Mouse (Mus musculus): ENCODE measurements around the gene Ciao2a. TPM values are rescaled to one million over a fixed set of nuclear protein-coding genes. Genes with fewer than 3 reads are reported as not detected.

Gene Ciao2a
- total RNA-seq, 2 experiments from 2014 or later = 169 to 182 TPM

- ATAC-seq (replicated peaks; ENCODE audit: low FRiP score, low TSS enrichment, poor library complexity, severe bottlenecking) = no peak
These were observed 9.5 kb upstream of the Ciao2a start for GRCm38 (mm10) chr9:66116890-66117289.

DNA sequence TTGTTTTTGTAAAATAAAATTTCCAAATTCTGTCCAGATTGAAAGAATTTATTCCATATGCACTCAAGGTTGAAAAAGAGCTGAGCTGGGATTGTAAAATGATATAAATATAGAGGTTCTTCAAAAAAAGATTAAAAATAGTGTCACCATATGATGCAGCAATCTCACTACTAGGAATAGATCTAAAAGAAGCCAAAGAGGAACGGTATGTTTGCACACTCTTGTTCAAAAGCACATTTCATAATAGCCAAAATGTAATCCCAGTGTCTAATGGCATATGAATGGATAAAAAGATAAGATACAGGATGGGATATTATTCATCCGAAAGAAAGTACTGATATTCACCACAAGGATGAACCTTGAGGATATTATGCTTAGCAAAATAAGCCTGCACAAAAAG lies 6.9 kb upstream of the Ciao2a start:
- no peak for ATAC-seq (replicated peaks; ENCODE audit: low FRiP score, low TSS enrichment, poor library complexity, severe bottlenecking)

- peak; percentile 69 for ATAC-seq (replicated peaks; ENCODE audit: low FRiP score, low TSS enrichment, poor library complexity, severe bottlenecking)
These were observed 6.3 kb upstream of the Ciao2a start for GRCm38 (mm10) chr9:66120106-66120505.

DNA sequence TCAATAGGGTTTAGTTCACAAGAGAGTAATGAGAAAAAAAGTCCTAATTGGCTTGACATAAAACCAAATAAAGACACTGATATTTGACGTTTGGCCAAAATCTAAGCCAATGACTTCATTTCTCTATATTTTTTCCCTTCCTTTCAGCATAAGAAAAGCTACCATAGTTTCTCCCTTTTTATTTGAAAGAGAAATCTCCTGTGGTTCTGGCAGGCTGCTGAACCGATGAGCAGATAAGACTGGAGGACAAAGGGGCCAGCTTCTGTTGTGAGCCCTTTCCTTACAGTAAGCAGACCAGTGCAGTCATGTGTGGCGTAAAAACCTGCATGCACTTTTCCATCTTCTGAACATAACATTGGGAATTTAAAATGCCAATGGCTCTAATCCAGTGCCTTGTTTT lies 5.5 kb upstream of the Ciao2a start:
- ATAC-seq (replicated peaks; ENCODE audit: low FRiP score, low TSS enrichment, poor library complexity, severe bottlenecking) = no peak

DNA sequence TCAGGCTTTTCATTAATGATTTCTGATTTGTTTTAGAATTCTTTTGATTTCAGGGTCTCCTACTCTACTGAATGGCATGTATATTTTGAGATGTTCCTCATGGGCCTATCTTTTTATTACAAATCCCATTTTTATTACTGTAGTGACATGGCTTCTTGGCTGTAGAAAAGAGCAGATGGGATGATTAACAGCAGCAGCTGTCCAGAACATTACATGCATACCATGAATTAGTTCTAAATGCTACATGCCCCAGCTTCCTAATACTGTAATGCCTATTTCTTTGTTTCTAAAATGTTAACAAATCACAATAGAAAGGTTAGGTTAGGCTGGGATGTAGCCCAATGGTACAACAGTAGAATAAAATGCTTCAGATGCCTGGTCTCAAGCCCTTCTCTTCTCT lies 5.0 kb upstream of the Ciao2a start:
- no peak for ATAC-seq (replicated peaks; ENCODE audit: low FRiP score, low TSS enrichment, poor library complexity, severe bottlenecking)

- ATAC-seq (replicated peaks; ENCODE audit: low FRiP score, low TSS enrichment, poor library complexity, severe bottlenecking) = no peak
These were observed 2.8 kb upstream of the Ciao2a start for GRCm38 (mm10) chr9:66123648-66124047.

DNA sequence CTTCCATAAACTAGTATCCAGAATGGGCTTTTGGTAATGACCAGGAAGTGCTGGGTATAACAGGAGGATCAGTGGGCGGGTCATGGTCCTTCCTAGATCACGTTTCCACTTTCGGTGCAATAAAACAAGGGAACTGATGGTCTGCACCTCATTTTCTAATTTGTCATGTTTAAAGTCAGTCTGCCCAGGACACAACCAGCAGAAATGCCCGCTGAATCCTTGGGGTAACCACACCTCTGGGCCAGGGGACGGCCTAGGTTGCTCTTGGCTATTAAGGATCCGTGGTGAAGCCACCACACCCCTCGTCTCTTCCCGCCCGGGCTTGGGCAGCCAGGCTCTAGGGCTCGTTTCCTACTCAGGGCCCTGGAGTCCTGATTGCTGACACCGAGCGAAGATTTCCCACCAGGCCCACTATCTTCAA lies 2.3 kb upstream of the Ciao2a start:
- ATAC-seq (replicated peaks; ENCODE audit: low FRiP score, low TSS enrichment, poor library complexity, severe bottlenecking) = no peak

GRCm38 (mm10) chr9:66124681-66125542 lies 1.5 kb upstream of the Ciao2a start:
- ATAC-seq (replicated peaks; ENCODE audit: low FRiP score, low TSS enrichment, poor library complexity, severe bottlenecking) = peak; percentile 87

DNA sequence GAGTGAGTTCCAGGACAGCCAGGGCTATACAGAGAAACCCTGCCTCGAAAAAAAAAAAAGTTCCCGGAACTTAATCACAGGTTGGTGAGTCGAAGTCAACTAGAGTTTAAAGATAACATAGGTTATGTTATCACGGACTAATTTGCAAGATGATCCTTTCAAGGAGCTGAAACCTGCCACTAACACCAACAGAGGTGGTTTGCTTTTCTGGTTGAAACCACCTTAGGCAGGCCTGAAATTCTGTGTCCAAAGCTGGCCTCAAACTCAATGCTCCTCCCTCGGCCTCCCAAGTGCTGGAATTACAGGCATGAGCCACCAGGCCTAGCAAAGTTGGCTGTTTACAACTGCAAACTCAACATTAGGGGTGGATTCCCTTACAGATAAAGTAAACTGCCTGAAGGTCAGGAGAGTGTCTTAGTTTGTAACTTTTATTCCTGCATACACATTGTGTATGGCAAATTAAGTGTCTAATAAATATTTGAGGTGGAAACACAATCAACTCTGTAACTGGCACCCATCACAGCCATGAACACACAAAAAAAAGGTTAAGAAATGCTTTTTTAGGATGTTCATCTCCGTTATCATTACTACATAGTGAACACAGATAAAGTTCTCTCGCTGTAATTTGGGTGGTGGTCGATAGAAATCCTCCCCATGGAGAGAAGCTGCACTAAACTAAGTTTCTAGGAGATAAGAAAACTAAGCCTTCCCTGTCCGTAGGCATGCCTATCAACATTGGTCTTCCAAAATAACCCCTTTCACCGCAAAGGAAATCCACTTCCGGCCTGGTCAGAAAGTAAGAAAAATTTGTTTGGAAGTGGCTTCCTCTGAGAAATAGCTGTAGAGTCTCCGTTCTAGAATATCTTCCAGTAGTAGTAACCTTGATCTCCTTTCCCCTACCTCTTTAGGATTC lies 612 bp upstream of the Ciao2a start:
- peak; percentile 11; the same call in 1 of the 2 replicates for ATAC-seq (replicated peaks; ENCODE audit: low FRiP score, low TSS enrichment, poor library complexity, severe bottlenecking)

- no peak for ATAC-seq (replicated peaks; ENCODE audit: low FRiP score, low TSS enrichment, poor library complexity, severe bottlenecking)
These were observed 759 bp downstream of the Ciao2a start for GRCm38 (mm10) chr9:66127193-66127546.

- ATAC-seq (replicated peaks; ENCODE audit: low FRiP score, low TSS enrichment, poor library complexity, severe bottlenecking) = no peak
These were observed 1.5 kb downstream of the Ciao2a start for GRCm38 (mm10) chr9:66127884-66128283.

DNA sequence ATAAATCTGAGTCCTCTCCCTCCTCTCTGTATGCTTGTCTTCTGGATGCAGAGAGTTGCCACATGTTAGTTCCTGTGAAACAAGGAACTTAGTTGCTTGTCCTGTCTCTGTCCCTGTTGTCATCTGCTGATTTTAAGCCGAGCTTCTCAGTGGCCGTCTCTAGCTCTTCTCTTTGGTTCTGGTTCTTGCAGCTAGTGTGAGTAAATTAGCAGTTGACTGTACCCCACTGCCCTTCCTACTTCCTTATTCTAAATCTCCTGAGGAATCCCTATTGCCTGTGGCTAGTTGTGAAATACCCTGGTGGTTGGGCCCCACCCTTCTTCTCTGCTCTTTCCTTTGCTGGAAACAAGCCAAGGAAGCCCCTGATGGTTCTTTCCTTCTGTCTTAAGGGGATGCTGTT lies 5.1 kb downstream of the Ciao2a start:
- ATAC-seq (replicated peaks; ENCODE audit: low FRiP score, low TSS enrichment, poor library complexity, severe bottlenecking) = no peak

GRCm38 (mm10) chr9:66135967-66136366 lies 9.6 kb downstream of the Ciao2a start:
- ATAC-seq (replicated peaks; ENCODE audit: low FRiP score, low TSS enrichment, poor library complexity, severe bottlenecking) = peak; percentile 61; the same call in 1 of the 2 replicates

DNA sequence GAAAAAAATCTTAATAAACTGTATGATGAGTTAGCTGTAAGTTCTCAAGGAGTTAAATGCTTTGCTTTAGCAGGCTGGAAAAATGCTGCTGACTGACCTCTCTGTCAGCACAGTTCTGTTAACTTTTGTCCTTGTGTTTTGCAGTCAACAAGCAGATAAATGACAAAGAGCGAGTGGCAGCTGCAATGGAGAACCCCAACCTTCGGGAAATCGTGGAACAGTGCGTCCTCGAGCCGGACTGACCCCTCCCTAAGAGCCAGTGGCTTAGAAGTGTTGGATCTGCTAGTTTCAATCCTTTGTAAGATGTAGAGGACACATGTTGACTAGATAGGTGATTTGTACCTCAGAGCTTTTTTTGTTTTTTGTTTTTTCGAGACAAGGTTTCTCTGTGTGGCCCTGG lies 11.8 kb downstream of the Ciao2a start:
- no peak for ATAC-seq (replicated peaks; ENCODE audit: low FRiP score, low TSS enrichment, poor library complexity, severe bottlenecking)

- ATAC-seq (replicated peaks; ENCODE audit: low FRiP score, low TSS enrichment, poor library complexity, severe bottlenecking) = no peak
These were observed 15.9 kb downstream of the Ciao2a start for GRCm38 (mm10) chr9:66142265-66142664.

- ATAC-seq (replicated peaks; ENCODE audit: low FRiP score, low TSS enrichment, poor library complexity, severe bottlenecking) = peak; percentile 48; the same call in 1 of the 2 replicates
These were observed 17.8 kb downstream of the Ciao2a start for GRCm38 (mm10) chr9:66144248-66144647.

DNA sequence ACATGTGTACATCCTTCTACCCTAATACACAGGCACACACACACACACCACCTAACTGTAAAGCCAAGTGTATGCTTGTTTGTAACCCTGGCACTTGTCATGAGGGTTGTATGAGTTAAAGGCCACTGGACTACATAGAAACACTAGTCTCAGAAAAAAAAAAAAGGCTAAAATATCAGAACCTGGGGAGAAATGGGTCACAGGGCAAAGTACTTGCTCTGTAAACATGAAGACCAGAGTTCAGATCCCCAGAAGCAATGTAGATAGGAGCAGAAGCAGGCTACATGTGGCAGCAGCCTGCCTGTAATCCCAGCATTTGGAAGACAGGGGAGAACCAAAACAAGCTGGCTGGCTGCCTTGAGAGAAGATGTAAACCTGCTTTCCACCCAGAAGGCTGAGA lies 19.7 kb downstream of the Ciao2a start:
- ATAC-seq (replicated peaks; ENCODE audit: low FRiP score, low TSS enrichment, poor library complexity, severe bottlenecking) = no peak

DNA sequence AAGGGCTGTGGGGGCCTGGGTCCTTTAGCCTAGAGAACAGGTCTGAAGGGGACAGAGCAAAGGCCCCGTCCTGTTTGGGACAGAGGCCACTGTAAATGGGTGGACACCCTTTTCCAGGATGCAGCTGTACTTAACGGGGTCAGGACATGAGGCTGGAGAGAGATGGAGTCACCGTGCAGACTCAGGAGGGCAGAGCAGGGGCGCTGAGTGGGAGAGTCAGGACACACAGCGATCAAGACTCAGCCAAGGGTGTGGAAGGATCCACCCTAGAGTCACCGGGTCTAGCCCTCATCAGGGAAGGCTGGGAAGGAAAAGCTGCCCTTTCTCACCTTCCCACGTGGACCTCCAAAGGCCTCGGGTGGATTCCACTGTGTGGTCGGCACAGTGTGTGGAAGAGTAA lies 25.6 kb downstream of the Ciao2a start:
- ATAC-seq (replicated peaks; ENCODE audit: low FRiP score, low TSS enrichment, poor library complexity, severe bottlenecking) = no peak

DNA sequence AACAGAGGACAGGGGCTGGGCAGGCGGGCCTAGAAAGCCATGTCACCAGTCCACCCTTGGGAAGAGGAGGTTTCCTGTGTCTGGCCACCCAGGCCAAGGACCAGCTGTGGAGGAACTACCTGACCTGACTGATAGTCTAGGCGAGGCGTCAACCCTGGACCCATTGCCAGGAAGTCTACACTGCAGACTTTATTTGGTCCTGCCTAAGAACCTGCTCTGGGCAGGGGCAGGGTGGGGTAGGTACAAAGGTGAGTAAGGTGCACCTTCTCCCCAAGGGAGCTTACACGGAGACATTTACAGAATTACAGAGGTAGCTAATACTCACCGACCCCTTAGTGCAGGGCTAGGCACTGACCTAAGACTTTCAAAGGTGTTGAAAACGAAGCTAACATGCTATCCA lies 27.2 kb downstream of the Ciao2a start:
- no peak for ATAC-seq (replicated peaks; ENCODE audit: low FRiP score, low TSS enrichment, poor library complexity, severe bottlenecking)

- no peak for ATAC-seq (replicated peaks; ENCODE audit: low FRiP score, low TSS enrichment, poor library complexity, severe bottlenecking)
These were observed 27.6 kb downstream of the Ciao2a start for GRCm38 (mm10) chr9:66154013-66154412.

Data from megakaryocyte-erythroid progenitor cell, adult 5-6 weeks (primary cell).